Mouse (Mus musculus) CH12.LX (cell line): ENCODE measurements around the gene Tgm1.

Experiments
- CTCF ChIP-seq, 2 experiments: IDR thresholded peaks in 1 of 2; conservative IDR thresholded peaks in 1 of 2; 2 replicates each; pipeline ENCODE4 v1.5.1; 2011 to 2012; ENCODE audit warnings: low read depth in 2 of 2, low read length in 2 of 2, improper control_type of control experiment in 1 of 2, inconsistent platforms in 1 of 2, mild to moderate bottlenecking in 1 of 2, moderate library complexity in 1 of 2
- POLR2A ChIP-seq: IDR thresholded peaks from 2 replicates; pipeline ENCODE4 v1.6.1; 2011; ENCODE audit warnings: low read depth, mild to moderate bottlenecking, improper control_type of control experiment, low read length
- ZKSCAN1 ChIP-seq: IDR thresholded peaks from 2 replicates; pipeline ENCODE4 v1.6.1; 2012; ENCODE audit warnings: low read depth, inconsistent platforms, low read length, improper control_type of control experiment, borderline replicate concordance

DNA sequence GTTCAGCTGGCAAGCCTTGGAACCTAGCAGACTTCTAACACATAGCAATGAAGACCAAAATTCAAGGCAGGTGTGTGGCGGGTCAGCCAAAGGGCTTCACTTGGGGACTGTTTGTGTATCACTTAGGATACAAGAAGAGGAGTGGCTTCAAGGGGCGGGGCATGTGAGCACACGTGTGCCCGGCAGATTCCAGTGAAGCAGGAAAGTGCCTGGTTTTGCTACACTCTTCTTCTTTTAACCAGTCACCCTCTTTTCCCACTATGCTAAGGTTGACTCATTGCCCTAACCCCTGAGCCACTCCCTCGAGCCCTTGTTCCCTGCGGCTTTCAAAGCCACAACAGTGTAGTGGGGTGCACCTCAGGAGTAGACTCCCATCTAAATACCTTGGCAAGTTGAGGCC is 1.2 kb upstream of the Tgm1 start:
- no peak for TF ChIP-seq CTCF (conservative IDR thresholded peaks at IDR 0.05 in 1 of 2, IDR thresholded peaks at IDR 0.05 in 1 of 2; ENCODE audit: low read depth in 2 of 2, low read length in 2 of 2)
- no peak for TF ChIP-seq ZKSCAN1
- no peak for TF ChIP-seq POLR2A
